Mouse (Mus musculus) intestine, embryonic 14.5 days (tissue): ENCODE results near the gene Slc44a3. TPM values are rescaled to one million over a fixed set of nuclear protein-coding genes. Genes with fewer than 3 reads are reported as not detected.

ENCODE experiments used
- ATAC-seq: fragments of 200-750 bp; cut with Nextera tagmentation; replicated peaks from 2 replicates; pipeline ENCODE4 v1.8.0; 2017; ENCODE audit warnings: low read depth, moderate number of reproducible peaks, moderate TSS enrichment, moderate library complexity; ENCODE audit not compliant: low FRiP score, low TSS enrichment
- DNase-seq: peaks from one replicate; pipeline ENCODE4 v3.0.0-alpha.2; 2018; ENCODE audit warnings: low spot score
- H3K27ac ChIP-seq: fragments of 300-500 bp; sonication (generic); 2 replicates; pipeline ENCODE4 v1.5.1; 2014; ENCODE audit warnings: low read depth, mild to moderate bottlenecking, control low read depth
- H3K27me3 ChIP-seq: fragments of 300-500 bp; sonication (generic); replicated peaks from 2 replicates; pipeline ENCODE4 v1.6.1; 2014; ENCODE audit warnings: low read length, control low read depth; ENCODE audit not compliant: control insufficient read depth, insufficient read depth
- H3K36me3 ChIP-seq: fragments of 300-500 bp; sonication (generic); 2 replicates; pipeline ENCODE4 v1.6.1; 2014; ENCODE audit warnings: low read length, control low read depth; ENCODE audit not compliant: control insufficient read depth, insufficient read depth
- H3K4me1 ChIP-seq: fragments of 300-500 bp; sonication (generic); replicated peaks from 2 replicates; pipeline ENCODE4 v1.6.1; 2014; ENCODE audit warnings: low read length, control low read depth, mixed read lengths; ENCODE audit not compliant: control insufficient read depth, insufficient read depth
- H3K4me2 ChIP-seq: fragments of 300-500 bp; sonication (generic); 2 replicates; pipeline ENCODE4 v1.6.1; 2014; ENCODE audit warnings: low read length
- H3K4me3 ChIP-seq: fragments of 300-500 bp; sonication (generic); 2 replicates; pipeline ENCODE4 v1.5.1; 2014; ENCODE audit warnings: low read depth, low read length, control low read depth, mixed read lengths
- H3K9ac ChIP-seq: fragments of 300-500 bp; sonication (generic); 2 replicates; pipeline ENCODE4 v1.6.1; 2014; ENCODE audit warnings: mild to moderate bottlenecking, low read length
- H3K9me3 ChIP-seq: fragments of 300-500 bp; sonication (generic); 2 replicates; pipeline ENCODE4 v1.6.1; 2016; ENCODE audit warnings: low read length, control low read depth; ENCODE audit not compliant: control insufficient read depth
- WGBS: fragments of 180-500 bp; shearing (Covaris S2); extraction: QIAGEN DNeasy Blood & Tissue Kit; methylation state at CpG from one replicate; pipeline ENCODE4 v1.1.7; 2014; 5-methylcytosine and 5-hydroxymethylcytosine counted together
- polyA plus RNA-seq: library from polyadenylated mRNA; unstranded; fragments of >200 nt; fragmentation: Nextera tagmentation; extraction: Ambion mirVana; gene quantifications from 2 replicates; pipeline ENCODE4 v1.2.1, GENCODE M21; 2014

The Slc44a3 gene
- polyA plus RNA-seq, 1 experiment from 2014 or later, result 34.4 TPM

GRCm38 (mm10) chr3:121526096-121527093 is 5.8 kb downstream of the Slc44a3 start:
- Histone ChIP-seq H3K4me1 (peaks cover 37% of the 10 kb centered on the region), H3K27ac (peak overlapping the region; percentile 80), H3K4me3 (no peak overlapping the region), H3K27me3 (no peaks in the 10 kb centered on the region), H3K4me2 (no peak overlapping the region), H3K36me3 (no peaks in the 10 kb centered on the region), H3K9me3 (no peaks in the 10 kb centered on the region), H3K9ac (no peak overlapping the region)
- ATAC-seq (peak; percentile 34; the same call in 1 of the 2 replicates), DNase-seq (peak; percentile 69)
- WGBS, result 39% methylated on average over 17 of the region's 17 CpGs

GRCm38 (mm10) chr3:121521633-121522125 is 10.5 kb downstream of the Slc44a3 start:
- no peak overlapping the region for H3K4me2 ChIP-seq
- peaks cover 8% of the 10 kb centered on the region for H3K4me1 ChIP-seq
- no peaks in the 10 kb centered on the region for H3K27me3 ChIP-seq
- 0 out of 2 replicates have a peak, but pooled peaks cover 7% of the 10 kb centered on the region for H3K9me3 ChIP-seq
- no peak overlapping the region for H3K27ac ChIP-seq
- H3K9ac ChIP-seq, result no peak overlapping the region
- DNase-seq, result no peak
- H3K4me3 ChIP-seq, result no peak overlapping the region
- 86% methylated on average over 10 of the region's 10 CpGs for WGBS
- H3K36me3 ChIP-seq, result no peaks in the 10 kb centered on the region
- no peak for ATAC-seq

- Histone ChIP-seq H3K9me3 (0 out of 2 replicates have a peak, but pooled peaks cover 7% of the 10 kb centered on the region), H3K27ac (no peak overlapping the region), H3K36me3 (no peaks in the 10 kb centered on the region), H3K9ac (no peak overlapping the region), H3K4me2 (no peak overlapping the region), H3K27me3 (no peaks in the 10 kb centered on the region), H3K4me1 (peaks cover 4% of the 10 kb centered on the region), H3K4me3 (no peak overlapping the region)
- no peak for DNase-seq
- no peak for ATAC-seq
- WGBS, result 80% methylated on average over 3 of the region's 3 CpGs
Observed at GRCm38 (mm10) chr3:121521123-121521522, 11.1 kb downstream of the Slc44a3 start.

- DNase-seq (no peak), ATAC-seq (no peak)
- no peaks in the 10 kb centered on the region for H3K36me3 ChIP-seq
- no peaks in the 10 kb centered on the region for H3K27me3 ChIP-seq
- WGBS, result 96% methylated on average over 8 of the region's 8 CpGs
- no peak overlapping the region for H3K4me2 ChIP-seq
- H3K9ac ChIP-seq, result no peak overlapping the region
- no peak overlapping the region for H3K27ac ChIP-seq
- 0 out of 2 replicates have a peak, but pooled peaks cover 7% of the 10 kb centered on the region for H3K9me3 ChIP-seq
- 0 out of 2 replicates have a peak, but pooled peaks cover 8% of the 10 kb centered on the region for H3K4me1 ChIP-seq
- no peak overlapping the region for H3K4me3 ChIP-seq
Observed at GRCm38 (mm10) chr3:121517030-121517429, 15.2 kb downstream of the Slc44a3 start.

GRCm38 (mm10) chr3:121509141-121509540 is 23.1 kb downstream of the Slc44a3 start:
- no peak for DNase-seq
- H3K9me3 ChIP-seq, result no peaks in the 10 kb centered on the region
- no peak overlapping the region for H3K27ac ChIP-seq
- H3K36me3 ChIP-seq, result no peaks in the 10 kb centered on the region
- H3K4me3 ChIP-seq, result no peak overlapping the region
- no peak overlapping the region for H3K9ac ChIP-seq
- no peak for ATAC-seq
- H3K4me1 ChIP-seq, result 0 out of 2 replicates have a peak, but pooled peaks cover 6% of the 10 kb centered on the region
- WGBS, result 51% methylated on average over 5 of the region's 5 CpGs
- H3K4me2 ChIP-seq, result no peak overlapping the region
- no peaks in the 10 kb centered on the region for H3K27me3 ChIP-seq

GRCm38 (mm10) chr3:121507678-121508077 is 24.5 kb downstream of the Slc44a3 start:
- H3K27ac ChIP-seq, result no peak overlapping the region
- DNase-seq (no peak), ATAC-seq (no peak)
- H3K36me3 ChIP-seq, result no peaks in the 10 kb centered on the region
- H3K9ac ChIP-seq, result no peak overlapping the region
- no peak overlapping the region for H3K4me2 ChIP-seq
- no peaks in the 10 kb centered on the region for H3K27me3 ChIP-seq
- no peak overlapping the region for H3K4me3 ChIP-seq
- no peaks in the 10 kb centered on the region for H3K4me1 ChIP-seq
- no peaks in the 10 kb centered on the region for H3K9me3 ChIP-seq
- 93% methylated on average over 14 of the region's 14 CpGs for WGBS

GRCm38 (mm10) chr3:121506756-121507155 is 25.4 kb downstream of the Slc44a3 start:
- ATAC-seq, result no peak
- DNase-seq, result no peak

GRCm38 (mm10) chr3:121506175-121506574 is 26.0 kb downstream of the Slc44a3 start:
- H3K4me1 ChIP-seq, result no peaks in the 10 kb centered on the region
- 94% methylated on average over 8 of the region's 8 CpGs for WGBS
- H3K4me2 ChIP-seq, result no peak overlapping the region
- no peak overlapping the region for H3K9ac ChIP-seq
- no peaks in the 10 kb centered on the region for H3K36me3 ChIP-seq
- H3K27ac ChIP-seq, result no peak overlapping the region
- DNase-seq (no peak), ATAC-seq (no peak)
- H3K9me3 ChIP-seq, result no peaks in the 10 kb centered on the region
- H3K4me3 ChIP-seq, result no peak overlapping the region
- H3K27me3 ChIP-seq, result no peaks in the 10 kb centered on the region

More at GRCm38 (mm10) chr3:121506756-121507155, 25.4 kb downstream of the Slc44a3 start:
- Histone ChIP-seq H3K27ac (no peak overlapping the region), H3K4me3 (no peak overlapping the region), H3K27me3 (no peaks in the 10 kb centered on the region), H3K9ac (no peak overlapping the region), H3K36me3 (no peaks in the 10 kb centered on the region), H3K4me2 (no peak overlapping the region), H3K9me3 (no peaks in the 10 kb centered on the region), H3K4me1 (no peaks in the 10 kb centered on the region)
- 92% methylated on average over 7 of the region's 7 CpGs for WGBS
